13 mouse cellular contexts compared by ENCODE assay signal in genomic region chr19:18597772-18598171, GRCm38 (mm10).
"Had no signal": no experiment of that assay in that cellular context is flagged by ENCODE, and none has a peak within 500 bp of the region (broad histone marks: within the 10 kb centered on the region; RNA-seq: fewer than 3 reads in every experiment).

No protein-coding gene starts in this region.

- ATAC-seq: midbrain, embryonic 13.5 days had no signal

- H3K4me3 ChIP-seq: left cerebral cortex, adult 2 months; limb, embryonic 10.5 days; liver, embryonic 15.5 days; midbrain, embryonic 13.5 days had no signal

- H3K27ac ChIP-seq: kidney, postnatal 0 days; left cerebral cortex, adult 2 months; limb, embryonic 10.5 days; liver, embryonic 15.5 days; macrophage; midbrain, embryonic 13.5 days; stomach, postnatal 0 days had no signal

- H3K9me3 ChIP-seq: limb, embryonic 10.5 days; liver, embryonic 15.5 days; midbrain, embryonic 13.5 days had no signal

- H3K4me1 ChIP-seq: midbrain, embryonic 13.5 days had no signal

- H3K36me3 ChIP-seq: limb, embryonic 10.5 days; liver, embryonic 15.5 days; midbrain, embryonic 13.5 days had no signal

- H3K27me3 ChIP-seq: liver, embryonic 15.5 days; midbrain, embryonic 13.5 days had no signal

- DNase-seq: kidney, adult 11 months; kidney, adult 9 months; lung, embryonic 14.5 days; lung, postnatal 14 days; thymus, postnatal 4 days had no signal

- H3K4me2 ChIP-seq: liver, embryonic 11.5 days; liver, embryonic 15.5 days; lung, embryonic 14.5 days; midbrain, embryonic 13.5 days had no signal

- H3K9ac ChIP-seq: liver, embryonic 15.5 days; lung, embryonic 14.5 days; midbrain, embryonic 13.5 days had no signal
